Mouse (Mus musculus): ENCODE results near the gene Mus81.

DNA sequence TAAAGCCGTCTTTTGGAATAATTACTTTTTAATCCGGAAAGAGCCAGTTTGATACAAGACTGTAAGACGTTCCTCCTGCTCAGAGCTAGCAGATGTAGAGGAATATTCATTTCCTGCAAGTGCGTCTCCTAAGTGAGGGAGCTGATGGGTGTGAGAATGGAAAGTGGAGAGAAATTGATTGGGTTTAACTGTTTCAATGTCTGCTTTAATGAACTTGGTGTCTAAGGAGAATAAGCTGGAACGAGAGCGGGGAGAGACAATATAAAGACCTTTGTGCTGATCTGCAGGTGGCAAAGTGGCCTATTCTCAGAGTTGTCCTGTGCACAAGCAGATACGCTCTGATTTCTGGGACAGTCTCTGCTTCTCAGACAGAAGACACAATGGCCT is 41.9 kb upstream of the Mus81 start:
- TF ChIP-seq CTCF (IDR thresholded peaks at IDR 0.05; ENCODE audit: low read depth, low read length): no peak
- TF ChIP-seq GATA1 (IDR thresholded peaks at IDR 0.05; ENCODE audit: borderline replicate concordance, low read length): no peak
- TF ChIP-seq POLR2AphosphoS5 (IDR thresholded peaks at IDR 0.05; ENCODE audit: insufficient replicate concordance, low read depth, low read length): no peak

All from G1E (cell line).